Mouse (Mus musculus) frontal cortex, adult (tissue): ENCODE measurements around the gene Ttc24.

Source experiments
- ATAC-seq: cut with Nextera tagmentation; 2 replicates; pipeline ENCODE4 v1.9.2; 2017; ENCODE audit warnings: mild to moderate bottlenecking, moderate library complexity, mixed read lengths; ENCODE audit not compliant: low TSS enrichment

Ttc24 gene

GRCm38 (mm10) chr3:88022322-88023191, 55.5 kb downstream of the Ttc24 start:
- ATAC-seq: peak; percentile 74
